ENCODE assay signal across 8 mouse cellular contexts in genomic region chr8:73233358-73234041, GRCm38 (mm10).
DNase-seq lines count a peak whose midpoint lies in the region; ATAC-seq and TF ChIP-seq lines count a peak whose summit lies in the region.

No protein-coding gene starts in this region.

- H3K27me3 ChIP-seq in heart, adult 2 months (ENCODE audit: control insufficient read depth, insufficient read depth, low read length): no peaks in the 10 kb centered on the region
- no peaks in the 10 kb centered on the region for H3K27me3 ChIP-seq in heart, embryonic 11.5 days (ENCODE audit: control insufficient read depth, insufficient read depth, low read length)
- H3K27me3 ChIP-seq in intestine, embryonic 15.5 days (replicated peaks): no peaks in the 10 kb centered on the region

- ATAC-seq in heart, embryonic 11.5 days (replicated peaks; ENCODE audit: insufficient number of reproducible peaks, low FRiP score, low TSS enrichment): no peak
- ATAC-seq in intestine, embryonic 15.5 days: peak; percentile 62; the same call in 1 of the 2 replicates

- TF ChIP-seq CTCF in heart, adult 2 months (IDR thresholded peaks at IDR 0.05): peak; percentile 87

- no peak overlapping the region for H3K27ac ChIP-seq in heart, adult 2 months
- H3K27ac ChIP-seq in heart, embryonic 11.5 days (ENCODE audit: low read depth, low read length): no peak overlapping the region
- H3K27ac ChIP-seq in intestine, embryonic 15.5 days: no peak overlapping the region

- 43% methylated on average over 6 of the region's 6 CpGs for WGBS in heart, adult 2 months
- WGBS in heart, embryonic 11.5 days (ENCODE audit: insufficient replicate concordance): 45% methylated on average over 6 of the region's 6 CpGs
- WGBS in intestine, embryonic 15.5 days: 40% methylated on average over 6 of the region's 6 CpGs

- peaks cover 1% of the 10 kb centered on the region; the same call in 1 of the 2 replicates for H3K4me1 ChIP-seq in heart, adult 2 months (ENCODE audit: control insufficient read depth, insufficient read depth, low read length)
- H3K4me1 ChIP-seq in heart, embryonic 11.5 days (ENCODE audit: control insufficient read depth, insufficient read depth, low read length): no peaks in the 10 kb centered on the region
- H3K4me1 ChIP-seq in intestine, embryonic 15.5 days (replicated peaks): no peaks in the 10 kb centered on the region

- H3K36me3 ChIP-seq in heart, adult 2 months (ENCODE audit: control insufficient read depth, insufficient read depth, low read length): no peaks in the 10 kb centered on the region
- H3K36me3 ChIP-seq in heart, embryonic 11.5 days (ENCODE audit: control insufficient read depth, insufficient read depth, low read length): no peaks in the 10 kb centered on the region
- no peaks in the 10 kb centered on the region for H3K36me3 ChIP-seq in intestine, embryonic 15.5 days

- H3K4me2 ChIP-seq in heart, embryonic 11.5 days: no peak overlapping the region
- no peak overlapping the region for H3K4me2 ChIP-seq in intestine, embryonic 15.5 days (replicated peaks)

- no peaks in the 10 kb centered on the region; the same call in 1 of the 2 replicates for H3K79me2 ChIP-seq in heart, adult 2 months (replicated peaks; ENCODE audit: control insufficient read depth, insufficient read depth, low read length)

- no peak overlapping the region for H3K4me3 ChIP-seq in heart, adult 2 months
- no peak overlapping the region for H3K4me3 ChIP-seq in heart, embryonic 11.5 days (ENCODE audit: low read depth, low read length)
- H3K4me3 ChIP-seq in intestine, embryonic 15.5 days (replicated peaks): no peak overlapping the region

- intact Hi-C loops in heart, adult 2 months (cut with DNase I): loop anchor here (2.0 kb wide), 1 partner anchor 121 kb away; no protein-coding TSS in a partner anchor
- intact Hi-C loops in left cerebral cortex, postnatal 10 days (cut with DNase I): loop anchor here (2.0 to 10.0 kb wide), 2 partner anchors 117 to 229 kb away; no protein-coding TSS in a partner anchor

- no peak overlapping the region for H3K9ac ChIP-seq in heart, adult 2 months (ENCODE audit: low read depth, low read length)
- no peak overlapping the region for H3K9ac ChIP-seq in heart, embryonic 11.5 days (ENCODE audit: low read depth, low read length)
- H3K9ac ChIP-seq in intestine, embryonic 15.5 days: no peak overlapping the region

- no peaks in the 10 kb centered on the region for H3K9me3 ChIP-seq in heart, embryonic 11.5 days (replicated peaks; ENCODE audit: control insufficient read depth, low read length)
- no peaks in the 10 kb centered on the region for H3K9me3 ChIP-seq in intestine, embryonic 15.5 days

- peak in 1 of 2 experiments; percentile 10 for DNase-seq in heart, adult 2 months
- DNase-seq in adrenal gland, adult 2 months: peak; percentile 59
- DNase-seq in fibroblast of lung, adult 2 months (ENCODE audit: low read depth): peak; percentile 42
- peak; percentile 20 to 74 for DNase-seq in left cerebral cortex, postnatal 10 days (ENCODE audit: extremely low spot score in 1 of 2, low spot score in 2 of 2)
- DNase-seq in right cerebral cortex, adult 2 months (ENCODE audit: low spot score in 2 of 2): peak; percentile 71 to 76
- DNase-seq in thymus, postnatal 10 days (ENCODE audit: low spot score in 2 of 2): no peak

- no peak for TF ChIP-seq POLR2A in heart, adult 2 months (IDR thresholded peaks at IDR 0.05; ENCODE audit: insufficient read depth, low read depth, low read length)

- TF ChIP-seq EP300 in heart, adult 2 months (IDR thresholded peaks at IDR 0.05; ENCODE audit: insufficient read depth, low read depth, low read length): no peak

Comparison
In these comparisons a context has a peak if more than half of its experiments do, and no peak if none do; other contexts are left out.
1. DNase-seq: peak in adrenal gland, adult 2 months (single experiment), fibroblast of lung, adult 2 months (single experiment), left cerebral cortex, postnatal 10 days (2 of 2) and right cerebral cortex, adult 2 months (2 of 2); none in thymus, postnatal 10 days (0 of 2).